Mouse (Mus musculus) CH12.LX (cell line): ENCODE data around the gene Npas3. TPM values are rescaled to one million over a fixed set of nuclear protein-coding genes. Genes with fewer than 3 reads are reported as not detected.

ENCODE experiments used
- DNase-seq: peaks from one replicate; pipeline ENCODE4 v3.0.0-alpha.2; 2013; ENCODE audit errors: extremely low read depth
- H3K27ac ChIP-seq: 2 replicates; pipeline ENCODE4 v1.5.1; 2012; ENCODE audit warnings: low read depth, mild to moderate bottlenecking, control low read depth, moderate library complexity; ENCODE audit not compliant: insufficient read depth
- H3K27me3 ChIP-seq: replicated peaks from 2 replicates; pipeline ENCODE3; 2012; ENCODE audit warnings: inconsistent platforms
- H3K36me3 ChIP-seq, 2 experiments: replicated peaks in 1 of 2; 2 replicates each; pipeline versions ENCODE3 to v1.6.1; 2012; ENCODE audit warnings: inconsistent platforms in 1 of 2, low read length in 1 of 2, mild to moderate bottlenecking in 1 of 2, mixed read lengths in 1 of 2, moderate library complexity in 1 of 2; ENCODE audit not compliant: control insufficient read depth in 1 of 2, insufficient read depth in 1 of 2
- H3K4me1 ChIP-seq, 2 experiments: 2 replicates each; pipeline ENCODE4 v1.6.1; 2012; ENCODE audit warnings: inconsistent platforms in 1 of 2, moderate library complexity in 1 of 2; ENCODE audit not compliant: insufficient read depth in 2 of 2, control insufficient read depth in 1 of 2
- H3K4me2 ChIP-seq: 2 replicates; pipeline ENCODE4 v1.6.1; 2012; ENCODE audit warnings: low read depth, mild to moderate bottlenecking, control low read depth; ENCODE audit not compliant: poor library complexity, insufficient read depth, severe bottlenecking
- H3K4me3 ChIP-seq, 3 experiments: fragments of 150-350 bp in 1 of 3; sonication (generic) in 1 of 3; replicated peaks in 1 of 3; 2 replicates each; pipeline versions ENCODE3 to v1.5.1; 2011 to 2012; ENCODE audit warnings: low read depth in 2 of 3, low read length in 2 of 3, mild to moderate bottlenecking in 2 of 3, moderate library complexity in 2 of 3, control low read depth in 1 of 3, improper control_type of control experiment in 1 of 3, inconsistent platforms in 1 of 3, mixed read lengths in 1 of 3; ENCODE audit not compliant: poor library complexity in 1 of 3
- H3K79me2 ChIP-seq: replicated peaks from 2 replicates; pipeline ENCODE4 v1.6.1; 2012; ENCODE audit warnings: mild to moderate bottlenecking, moderate library complexity; ENCODE audit not compliant: control insufficient read depth, poor library complexity, insufficient read depth, severe bottlenecking; ENCODE audit errors: extremely low read depth
- H3K9ac ChIP-seq: 2 replicates; pipeline ENCODE4 v1.6.1; 2012; ENCODE audit warnings: low read depth, mild to moderate bottlenecking, control low read depth, moderate library complexity; ENCODE audit not compliant: insufficient read depth
- H3K9me3 ChIP-seq: replicated peaks from 2 replicates; pipeline ENCODE3; 2012; ENCODE audit warnings: low read length, inconsistent platforms, mixed read lengths
- BHLHE40 ChIP-seq: IDR thresholded peaks from 2 replicates; pipeline ENCODE4 v1.6.1; 2011; ENCODE audit warnings: mild to moderate bottlenecking, low read depth, low read length, improper control_type of control experiment
- ELF1 ChIP-seq: IDR thresholded peaks from 2 replicates; pipeline ENCODE4 v1.6.1; 2014; ENCODE audit warnings: low read depth, mild to moderate bottlenecking, inconsistent platforms, low read length, improper control_type of control experiment
- EP300 ChIP-seq: IDR thresholded peaks from 2 replicates; pipeline ENCODE4 v1.6.1; 2011; ENCODE audit warnings: low read length, improper control_type of control experiment
- HCFC1 ChIP-seq: IDR thresholded peaks from 2 replicates; pipeline ENCODE4 v1.6.1; 2012; ENCODE audit warnings: low read depth, mild to moderate bottlenecking, inconsistent platforms, low read length, improper control_type of control experiment
- KAT2A ChIP-seq: IDR thresholded peaks from 2 replicates; pipeline ENCODE4 v1.6.1; 2012; ENCODE audit warnings: low read length, improper control_type of control experiment, inconsistent platforms; ENCODE audit not compliant: insufficient replicate concordance
- MAZ ChIP-seq: IDR thresholded peaks from 2 replicates; pipeline ENCODE4 v1.6.1; 2012; ENCODE audit warnings: low read depth, mild to moderate bottlenecking, inconsistent platforms, low read length, improper control_type of control experiment, moderate library complexity
- MEF2A ChIP-seq: IDR thresholded peaks from 2 replicates; pipeline ENCODE4 v1.6.1; 2014; ENCODE audit warnings: low read depth, mild to moderate bottlenecking, inconsistent platforms, low read length, improper control_type of control experiment, borderline replicate concordance
- NELFE ChIP-seq: IDR thresholded peaks from 2 replicates; pipeline ENCODE4 v1.6.1; 2011; ENCODE audit warnings: low read depth, low read length, improper control_type of control experiment
- POLR2A ChIP-seq: IDR thresholded peaks from 2 replicates; pipeline ENCODE4 v1.6.1; 2011; ENCODE audit warnings: low read depth, mild to moderate bottlenecking, improper control_type of control experiment, low read length
- POLR2AphosphoS2 ChIP-seq: IDR thresholded peaks from 2 replicates; pipeline ENCODE4 v1.6.1; 2011; ENCODE audit warnings: low read depth, low read length, improper control_type of control experiment
- SIN3A ChIP-seq: IDR thresholded peaks from 2 replicates; pipeline ENCODE4 v1.6.1; 2012; ENCODE audit warnings: low read length, improper control_type of control experiment, inconsistent platforms
- UBTF ChIP-seq: IDR thresholded peaks from 2 replicates; pipeline ENCODE4 v1.6.1; 2012; ENCODE audit warnings: low read depth, mild to moderate bottlenecking, inconsistent platforms, low read length, improper control_type of control experiment, moderate library complexity
- dilution Hi-C: fragments of 300-500 bp; cut with MboI; formaldehyde crosslinking; loops from 2 replicates; pipeline ENCODE4 v1.14.3; 2020; ENCODE audit warnings: low sequenced_read_pairs; ENCODE audit not compliant: extremely low pct_unique_long_range_greater_than_20kb, extremely low pct_ligation_motif_present
- in situ Hi-C: fragments of 300-500 bp; cut with MboI; formaldehyde crosslinking; loops from 3 replicates; pipeline ENCODE4 v1.14.3; 2019; ENCODE audit warnings: low sequenced_read_pairs, low pct_ligation_motif_present, low pct_unique_long_range_greater_than_20kb, mixed read lengths
- polyA plus RNA-seq: library from polyadenylated mRNA; unstranded; fragments of >175 nt; gene quantifications from 2 replicates; pipeline ENCODE4 v1.2.1, GENCODE M21; 2012; ENCODE audit warnings: low read depth; ENCODE audit not compliant: insufficient read length
- total RNA-seq, 2 experiments: library from RNA; depleted of rRNA; stranded (reverse); fragments of 300-350 nt in 1 of 2; fragments of >200 nt in 1 of 2; gene quantifications; 2 replicates each; pipeline ENCODE4 v1.2.3; 2012 to 2014

Npas3 gene
- total and polyA plus RNA-seq, 3 experiments, result 0.13 TPM; not detected in 1

GRCm38 (mm10) chr12:53749375-53749774 lies 500.9 kb downstream of the Npas3 start:
- H3K9me3 ChIP-seq, result no peaks in the 10 kb centered on the region
- no peaks in the 10 kb centered on the region for H3K4me1 ChIP-seq
- no peaks in the 10 kb centered on the region for H3K27me3 ChIP-seq
- TF ChIP-seq POLR2A, result no peak
- no peak for TF ChIP-seq POLR2AphosphoS2
- in situ Hi-C loops, result loop anchor here (25.0 kb wide), 1 partner anchor 313 kb away; no protein-coding TSS in a partner anchor
- no peaks in the 10 kb centered on the region for H3K36me3 ChIP-seq
- dilution Hi-C loops, result no loop called here
- no peak overlapping the region for H3K9ac ChIP-seq
- no peak overlapping the region for H3K4me2 ChIP-seq
- H3K4me3 ChIP-seq, result no peak overlapping the region
- no peak overlapping the region for H3K27ac ChIP-seq
- H3K79me2 ChIP-seq, result no peaks in the 10 kb centered on the region
- DNase-seq, result no peak

GRCm38 (mm10) chr12:53752281-53753072 lies 504.0 kb downstream of the Npas3 start:
- DNase-seq, result no peak
- no peak overlapping the region for H3K4me3 ChIP-seq
- H3K27me3 ChIP-seq, result no peaks in the 10 kb centered on the region
- TF ChIP-seq POLR2AphosphoS2 (no peak), MEF2A (no peak), MAZ (no peak), SIN3A (no peak), NELFE (no peak), KAT2A (no peak), EP300 (no peak)
- dilution Hi-C loops (no loop called here), in situ Hi-C loops (no loop called here)
- H3K27ac ChIP-seq, result no peak overlapping the region
- no peaks in the 10 kb centered on the region for H3K4me1 ChIP-seq
- H3K9me3 ChIP-seq, result no peaks in the 10 kb centered on the region
- H3K36me3 ChIP-seq, result no peaks in the 10 kb centered on the region
- H3K9ac ChIP-seq, result no peak overlapping the region
- no peak overlapping the region for H3K4me2 ChIP-seq
- H3K79me2 ChIP-seq, result no peaks in the 10 kb centered on the region

GRCm38 (mm10) chr12:53753368-53753937 lies 505.0 kb downstream of the Npas3 start:
- no peaks in the 10 kb centered on the region for H3K4me1 ChIP-seq
- no peaks in the 10 kb centered on the region for H3K79me2 ChIP-seq
- in situ Hi-C loops (no loop called here), dilution Hi-C loops (no loop called here)
- no peak overlapping the region for H3K9ac ChIP-seq
- DNase-seq, result no peak
- H3K9me3 ChIP-seq, result no peaks in the 10 kb centered on the region
- H3K27me3 ChIP-seq, result no peaks in the 10 kb centered on the region
- no peak overlapping the region for H3K4me2 ChIP-seq
- H3K27ac ChIP-seq, result no peak overlapping the region
- no peaks in the 10 kb centered on the region for H3K36me3 ChIP-seq
- TF ChIP-seq EP300, result no peak
- TF ChIP-seq HCFC1, result no peak
- no peak for TF ChIP-seq UBTF
- TF ChIP-seq BHLHE40, result no peak
- TF ChIP-seq POLR2A, result no peak
- TF ChIP-seq ELF1, result no peak
- no peak overlapping the region for H3K4me3 ChIP-seq
